Mouse (Mus musculus): ENCODE results near the gene Tmem274. TPM values are rescaled to one million over a fixed set of nuclear protein-coding genes. Genes with fewer than 3 reads are reported as not detected.

The Tmem274 gene
- polyA plus RNA-seq, 2 experiments from 2014 or later = 0.73 TPM; not detected in 1

DNA sequence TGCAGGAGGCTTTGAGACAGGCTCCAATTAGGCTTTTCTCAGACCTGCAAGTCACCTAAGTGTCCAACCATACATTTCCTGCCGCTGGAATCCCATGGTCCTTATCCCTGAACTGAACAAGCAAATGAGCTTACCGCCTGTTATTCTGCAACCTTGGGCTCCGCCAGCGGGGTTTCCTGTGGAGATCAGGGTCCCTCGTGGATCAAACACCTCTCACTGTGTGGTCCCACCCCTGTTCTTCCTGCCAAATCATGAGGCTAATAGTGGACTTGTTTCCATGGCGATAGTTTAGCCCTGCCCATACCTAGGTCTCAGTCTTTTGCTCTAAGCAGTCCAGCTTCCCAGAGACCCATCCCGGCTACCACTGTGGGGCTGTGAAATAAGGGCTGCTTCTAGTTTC is 49.2 kb downstream of the Tmem274 start:
- no peak for ATAC-seq

DNA sequence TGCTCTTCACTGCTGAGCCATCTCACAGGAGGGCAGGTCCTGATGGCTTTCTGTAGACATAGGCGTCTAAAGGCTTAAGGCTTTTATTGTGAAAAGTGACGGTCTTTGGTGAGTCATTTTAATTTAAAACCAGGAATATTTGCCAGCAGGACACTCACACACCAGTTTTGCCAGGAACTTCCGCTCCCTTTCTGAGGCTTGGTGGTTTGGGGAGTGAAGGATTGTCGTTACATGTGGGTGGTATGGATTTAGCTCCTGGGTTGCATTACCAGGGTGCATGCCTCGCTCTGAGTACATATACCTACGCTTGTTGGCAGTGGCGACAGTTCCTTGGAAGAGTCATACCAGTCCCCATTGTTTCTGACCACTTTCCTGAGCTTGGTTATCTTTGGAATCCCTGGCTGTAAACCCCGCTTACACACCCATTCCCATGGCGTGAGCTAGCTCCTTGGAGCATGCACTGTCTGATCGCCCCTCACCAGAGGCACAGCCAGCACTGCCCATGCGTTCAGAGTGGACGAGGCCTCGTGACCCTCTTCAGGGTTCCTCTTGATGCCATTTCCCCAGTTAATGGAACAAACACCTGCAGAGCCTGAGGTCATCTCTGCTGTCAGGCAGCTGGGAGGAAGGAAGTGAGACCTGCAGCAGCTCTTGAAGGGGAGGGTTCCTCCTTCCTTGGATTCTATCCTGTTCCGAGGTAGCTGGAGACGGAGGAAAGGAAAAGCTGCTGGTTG is 50.6 kb downstream of the Tmem274 start:
- ATAC-seq = no peak

DNA sequence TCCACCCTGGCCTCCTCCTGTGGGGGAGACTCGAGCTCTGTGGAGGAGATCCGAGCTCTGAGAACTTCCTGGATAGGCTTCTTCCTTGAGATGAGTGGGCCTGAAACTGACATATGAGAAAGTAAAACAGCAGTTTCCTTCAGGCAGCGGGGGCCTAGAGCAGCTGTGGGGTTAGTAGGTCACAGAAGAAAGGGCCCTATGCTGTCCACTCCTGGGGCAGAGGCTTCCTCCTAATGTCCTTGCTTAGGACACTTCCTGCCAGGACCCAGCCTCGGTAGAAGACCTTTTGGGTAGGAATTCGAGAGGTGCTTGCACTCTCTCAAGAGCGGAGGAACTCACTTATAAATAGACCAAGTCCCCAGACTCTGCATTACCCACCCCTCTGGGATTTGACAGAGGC is 52.5 kb downstream of the Tmem274 start:
- ATAC-seq = no peak

Other genes with a start within 250 kb of the Tmem274 start
- 10 to 100 TPM; 11.9 to 15.0 TPM for gene Kif1b, start 169.7 kb upstream of the Tmem274 start, polyA plus RNA-seq (2017; shearing (Covaris generic))
- gene Ube4b, start 50.6 kb upstream of the Tmem274 start, polyA plus RNA-seq (2017; shearing (Covaris generic)) = 10 to 100 TPM; 18.9 to 19.2 TPM
- not detected for gene Rbp7, start 22.4 kb upstream of the Tmem274 start, polyA plus RNA-seq (2017; shearing (Covaris generic))
- gene Nmnat1, start 7.8 kb downstream of the Tmem274 start, polyA plus RNA-seq (2017; shearing (Covaris generic)) = 1 to 10 TPM; 7.3 to 8.2 TPM
- 10 to 100 TPM; 29.0 to 43.3 TPM for gene Lzic, start 7.9 kb downstream of the Tmem274 start, polyA plus RNA-seq (2017; shearing (Covaris generic))
- gene Ctnnbip1, start 40.9 kb downstream of the Tmem274 start, polyA plus RNA-seq (2017; shearing (Covaris generic)) = under 1 TPM; 0.35 to 0.39 TPM
- 1 to 10 TPM; 4.4 to 5.4 TPM for gene Clstn1, start 109.1 kb downstream of the Tmem274 start, polyA plus RNA-seq (2017; shearing (Covaris generic))
- gene Pik3cd, start 225.2 kb downstream of the Tmem274 start, polyA plus RNA-seq (2017; shearing (Covaris generic)) = 100 to 1,000 TPM; 102 to 179 TPM

Measured in CD4-positive, CD25-positive, alpha-beta regulatory T cell, adult 4 months (primary cell).